Comparison of ENCODE assay signal across 1 mouse cellular context in the genomic region with DNA sequence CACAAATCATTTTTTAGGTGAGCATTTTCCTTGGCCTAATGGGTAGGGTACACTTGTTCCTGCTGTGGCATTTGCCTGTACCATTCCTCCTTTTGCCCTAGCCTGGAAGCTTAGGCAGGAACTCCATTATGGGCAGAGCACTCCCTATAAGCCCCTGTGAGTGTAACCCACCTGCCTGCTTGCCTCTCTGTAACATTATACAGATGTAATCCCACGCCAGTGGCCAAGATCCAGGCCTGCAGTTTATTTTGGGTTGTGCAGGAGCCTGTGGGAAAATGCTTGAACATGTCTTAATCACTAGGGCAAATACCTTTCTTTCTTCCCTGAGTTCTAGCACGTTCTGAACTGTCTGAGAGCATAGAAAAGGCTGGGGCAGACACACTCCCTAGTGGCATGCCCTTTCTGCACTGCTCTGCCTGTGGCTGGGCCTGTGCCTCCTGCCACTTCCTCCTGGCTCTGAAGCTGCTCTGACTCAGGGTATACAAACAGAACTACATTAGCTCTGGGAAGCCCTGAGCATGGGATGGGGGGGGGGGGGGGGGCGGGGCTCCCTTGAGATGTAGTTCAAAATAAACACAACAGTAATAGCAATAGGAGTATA.
TF ChIP-seq lines count a peak whose summit lies in the region.

No protein-coding gene starts in this region.

TF ChIP-seq in MEL, 35 proteins besides CTCF, POLR2A, EP300 and RAD21 (continued from another document):
- TF ChIP-seq E2F4 (IDR thresholded peaks at IDR 0.05; ENCODE audit: borderline replicate concordance, low read depth, low read length) (no peak), NELFE (IDR thresholded peaks at IDR 0.05; ENCODE audit: low read depth, low read length) (no peak), MXI1 (IDR thresholded peaks at IDR 0.05; ENCODE audit: low read depth, low read length) (no peak), GABPA (IDR thresholded peaks at IDR 0.05; ENCODE audit: low read depth, low read length) (no peak), CHD1 (IDR thresholded peaks at IDR 0.05; ENCODE audit: low read depth, low read length) (no peak)
